Mouse (Mus musculus) liver, postnatal 0 days (tissue): Measurements from ENCODE around the gene Bhlha15. TPM values are rescaled to one million over a fixed set of nuclear protein-coding genes. Genes with fewer than 3 reads are reported as not detected.
A peak's percentile ranks its signal among the peaks of the same experiment; 100 is the strongest.

ENCODE experiments used
- ATAC-seq: fragments of 200-750 bp; cut with Nextera tagmentation; 2 replicates; pipeline ENCODE4 v1.8.0; 2017; ENCODE audit warnings: mild to moderate bottlenecking, moderate library complexity
- DNase-seq: peaks from one replicate; pipeline ENCODE4 v3.0.0-alpha.2; 2016
- H3K27ac ChIP-seq: fragments of 300-500 bp; sonication (generic); 2 replicates; pipeline ENCODE4 v1.5.1; 2014; ENCODE audit warnings: antibody characterized with exemption, moderate library complexity, mild to moderate bottlenecking, low read depth
- H3K27me3 ChIP-seq: fragments of 300-500 bp; sonication (generic); 2 replicates; pipeline ENCODE4 v1.6.1; 2014; ENCODE audit warnings: low read length, control low read depth, mixed read lengths; ENCODE audit not compliant: insufficient read depth
- H3K36me3 ChIP-seq: fragments of 300-500 bp; sonication (generic); replicated peaks from 2 replicates; pipeline ENCODE4 v1.6.1; 2014; ENCODE audit warnings: mild to moderate bottlenecking, control low read depth, low read length, moderate library complexity, mixed read lengths; ENCODE audit not compliant: insufficient read depth
- H3K4me1 ChIP-seq: fragments of 300-500 bp; sonication (generic); 2 replicates; pipeline ENCODE4 v1.6.1; 2014; ENCODE audit warnings: antibody characterized with exemption, mild to moderate bottlenecking, control low read depth; ENCODE audit not compliant: insufficient read depth
- H3K4me2 ChIP-seq: fragments of 300-500 bp; sonication (generic); 2 replicates; pipeline ENCODE4 v1.6.1; 2014; ENCODE audit warnings: low read depth, mild to moderate bottlenecking, low read length, moderate library complexity, mixed read lengths
- H3K4me3 ChIP-seq: fragments of 300-500 bp; sonication (generic); 2 replicates; pipeline ENCODE4 v1.5.1; 2014; ENCODE audit warnings: low read depth, low read length
- H3K9ac ChIP-seq: fragments of 300-500 bp; sonication (generic); replicated peaks from 2 replicates; pipeline ENCODE4 v1.6.1; 2014; ENCODE audit warnings: mild to moderate bottlenecking, moderate library complexity
- H3K9me3 ChIP-seq: fragments of 300-500 bp; sonication (generic); 2 replicates; pipeline ENCODE4 v1.6.1; 2016; ENCODE audit warnings: mild to moderate bottlenecking, control low read depth, low read length, mixed read lengths
- CTCF ChIP-seq: sonication (generic); IDR thresholded peaks from 2 replicates; pipeline ENCODE4 v1.5.1; 2016; ENCODE audit warnings: antibody characterized with exemption, low read depth
- EP300 ChIP-seq: IDR thresholded peaks from 2 replicates; pipeline ENCODE4 v1.6.1; 2016; ENCODE audit warnings: antibody characterized with exemption, low read depth, mild to moderate bottlenecking
- WGBS: fragments of 180-500 bp; shearing (Covaris S2); extraction: QIAGEN DNeasy Blood & Tissue Kit; methylation state at CpG from one replicate; pipeline ENCODE4 v1.1.7; 2014; ENCODE audit not compliant: insufficient replicate concordance; 5-methylcytosine and 5-hydroxymethylcytosine counted together
- polyA plus RNA-seq: library from polyadenylated mRNA; unstranded; fragments of >200 nt; fragmentation: Nextera tagmentation; extraction: Ambion mirVana; gene quantifications from 2 replicates; pipeline ENCODE4 v1.2.1, GENCODE M21; 2015

Bhlha15 gene
- 0.16 and 0.19 TPM in 2 replicates for polyA plus RNA-seq

- H3K27me3 ChIP-seq = no peaks in the 10 kb centered on the region
- peaks cover 21% of the 10 kb centered on the region for H3K4me1 ChIP-seq
- TF ChIP-seq CTCF (no peak), EP300 (peak; percentile 25; the same call in 1 of the 2 replicates)
- H3K9me3 ChIP-seq = no peaks in the 10 kb centered on the region
- peak within 1 kb of the TSS; percentile 38 for H3K4me3 ChIP-seq
- H3K9ac ChIP-seq = no peak within 1 kb of the TSS
- peaks cover 8% of the 10 kb centered on the region for H3K36me3 ChIP-seq
- peak; percentile 85 for ATAC-seq
- H3K4me2 ChIP-seq = peak within 1 kb of the TSS; percentile 71
- H3K27ac ChIP-seq = 0 out of 2 replicates have a peak within 1 kb of the TSS, but pooled peaks have one; percentile 34
- 2% methylated on average over 22 of the region's 26 CpGs for WGBS
- DNase-seq = peak; percentile 82
Measured at GRCm38 (mm10) chr5:144189950-144190583, at the start of gene Bhlha15. Bhlha15 (plus strand) TSS chr5:144190286.

- Histone ChIP-seq H3K27me3 (no peaks in the 10 kb centered on the region), H3K36me3 (peaks cover 30% of the 10 kb centered on the region), H3K9me3 (no peaks in the 10 kb centered on the region), H3K4me3 (no peak overlapping the region), H3K9ac (no peak overlapping the region), H3K4me2 (no peak overlapping the region), H3K27ac (no peak overlapping the region), H3K4me1 (no peaks in the 10 kb centered on the region)
- ATAC-seq (no peak), DNase-seq (no peak)
- 88% methylated on average over 5 of the region's 5 CpGs for WGBS
- 0 out of 2 replicates have a peak, but pooled peaks have one; percentile 11 for TF ChIP-seq CTCF
- TF ChIP-seq EP300 = no peak
Measured at GRCm38 (mm10) chr5:144143531-144143930, 46.6 kb upstream of the Bhlha15 start.

GRCm38 (mm10) chr5:144146898-144147297 is 43.2 kb upstream of the Bhlha15 start:
- TF ChIP-seq CTCF (no peak), EP300 (no peak)
- Histone ChIP-seq H3K4me2 (no peak overlapping the region), H3K36me3 (peaks cover 48% of the 10 kb centered on the region), H3K9me3 (no peaks in the 10 kb centered on the region), H3K4me1 (no peaks in the 10 kb centered on the region), H3K9ac (no peak overlapping the region), H3K27ac (no peak overlapping the region), H3K27me3 (no peaks in the 10 kb centered on the region), H3K4me3 (no peak overlapping the region)
- DNase-seq = no peak
- ATAC-seq = no peak

- ATAC-seq = no peak
- Histone ChIP-seq H3K4me1 (no peaks in the 10 kb centered on the region), H3K9ac (no peak overlapping the region), H3K27me3 (no peaks in the 10 kb centered on the region), H3K36me3 (peaks cover 49% of the 10 kb centered on the region), H3K27ac (no peak overlapping the region), H3K4me2 (no peak overlapping the region), H3K9me3 (no peaks in the 10 kb centered on the region), H3K4me3 (no peak overlapping the region)
- WGBS = 95% methylated on average over 4 of the region's 4 CpGs
- TF ChIP-seq EP300 (no peak), CTCF (no peak)
- no peak for DNase-seq
Measured at GRCm38 (mm10) chr5:144149530-144149929, 40.6 kb upstream of the Bhlha15 start.

GRCm38 (mm10) chr5:144151270-144151669 is 38.8 kb upstream of the Bhlha15 start:
- no peak overlapping the region for H3K27ac ChIP-seq
- peaks cover 40% of the 10 kb centered on the region for H3K36me3 ChIP-seq
- WGBS = 86% methylated on average over 4 of the region's 4 CpGs
- H3K4me3 ChIP-seq = no peak overlapping the region
- no peaks in the 10 kb centered on the region for H3K4me1 ChIP-seq
- no peaks in the 10 kb centered on the region for H3K27me3 ChIP-seq
- H3K4me2 ChIP-seq = no peak overlapping the region
- H3K9me3 ChIP-seq = no peaks in the 10 kb centered on the region
- H3K9ac ChIP-seq = no peak overlapping the region
- TF ChIP-seq CTCF (no peak), EP300 (no peak)
- DNase-seq (no peak), ATAC-seq (no peak)

GRCm38 (mm10) chr5:144154528-144154927 is 35.6 kb upstream of the Bhlha15 start:
- no peaks in the 10 kb centered on the region for H3K9me3 ChIP-seq
- no peak overlapping the region for H3K27ac ChIP-seq
- no peak for ATAC-seq
- no peak overlapping the region for H3K4me2 ChIP-seq
- no peak overlapping the region for H3K9ac ChIP-seq
- WGBS = 32% methylated on average over 7 of the region's 7 CpGs
- no peaks in the 10 kb centered on the region for H3K27me3 ChIP-seq
- TF ChIP-seq CTCF (peak; percentile 82), EP300 (no peak; the same call in 1 of the 2 replicates)
- no peak overlapping the region for H3K4me3 ChIP-seq
- DNase-seq = peak; percentile 64
- H3K36me3 ChIP-seq = peaks cover 31% of the 10 kb centered on the region
- no peaks in the 10 kb centered on the region for H3K4me1 ChIP-seq
